Mouse (Mus musculus): ENCODE data around the gene 5730480H06Rik.

5730480H06Rik gene

GRCm38 (mm10) chr5:48327652-48328051, at the start of gene 5730480H06Rik:
Gene 5730480H06Rik (plus strand): TSS chr5:48327952.
- no peak for DNase-seq (ENCODE audit: low spot score in 2 of 2)

- DNase-seq (ENCODE audit: low spot score in 2 of 2), result no peak
Observed at GRCm38 (mm10) chr5:48301186-48301585, 26.6 kb upstream of the 5730480H06Rik start.

DNA sequence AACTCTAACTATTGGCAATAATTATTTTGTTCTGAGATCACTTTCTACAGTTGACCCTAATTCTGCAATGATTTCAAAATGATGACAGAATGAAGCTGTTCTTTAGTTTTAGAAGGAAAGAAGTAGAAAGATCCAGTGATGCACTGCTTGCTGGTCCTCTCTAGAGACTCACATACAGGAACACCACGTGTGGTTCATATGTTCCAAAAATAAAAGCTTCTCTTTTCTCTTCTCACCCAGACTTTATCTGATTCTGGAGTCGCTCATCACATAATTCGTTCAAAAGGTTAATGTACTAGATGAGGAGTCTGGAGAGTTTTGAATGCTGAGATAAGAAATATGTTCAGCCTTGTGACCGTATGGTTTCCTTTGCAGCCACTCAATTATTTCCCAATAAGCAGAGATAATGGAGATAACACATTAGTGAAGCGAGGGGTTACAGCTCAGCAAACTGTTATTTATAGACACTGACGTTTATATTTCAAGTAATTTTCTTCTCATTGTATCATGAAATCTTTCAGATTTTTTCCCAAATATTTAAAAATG, 12.6 kb upstream of the 5730480H06Rik start:
- no peak for DNase-seq (ENCODE audit: low spot score in 2 of 2)

- DNase-seq (ENCODE audit: low spot score in 2 of 2), result no peak
Observed at GRCm38 (mm10) chr5:48320597-48320996, 7.2 kb upstream of the 5730480H06Rik start.

- DNase-seq (ENCODE audit: low spot score in 2 of 2), result no peak
Observed at GRCm38 (mm10) chr5:48326221-48326620, 1.5 kb upstream of the 5730480H06Rik start.

DNA sequence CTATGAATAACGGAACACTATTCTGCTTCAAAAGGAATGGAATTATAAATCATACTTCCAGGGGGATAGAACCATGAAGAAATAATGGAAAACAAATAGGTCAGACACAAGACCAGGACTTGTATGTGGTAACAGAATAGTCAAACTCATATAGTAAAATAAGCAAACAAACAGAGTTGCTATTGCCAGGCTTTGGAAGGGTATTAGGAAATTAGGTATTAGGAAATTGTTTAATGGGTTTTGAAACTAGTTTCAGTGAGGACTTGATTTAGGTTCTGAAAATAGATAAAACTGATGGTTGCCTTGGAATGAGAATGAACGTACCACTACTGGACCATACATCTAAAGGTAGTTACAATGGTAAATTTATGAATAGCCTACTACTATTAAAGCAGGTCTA, 2.0 kb downstream of the 5730480H06Rik start:
- no peak for DNase-seq (ENCODE audit: low spot score in 2 of 2)

DNA sequence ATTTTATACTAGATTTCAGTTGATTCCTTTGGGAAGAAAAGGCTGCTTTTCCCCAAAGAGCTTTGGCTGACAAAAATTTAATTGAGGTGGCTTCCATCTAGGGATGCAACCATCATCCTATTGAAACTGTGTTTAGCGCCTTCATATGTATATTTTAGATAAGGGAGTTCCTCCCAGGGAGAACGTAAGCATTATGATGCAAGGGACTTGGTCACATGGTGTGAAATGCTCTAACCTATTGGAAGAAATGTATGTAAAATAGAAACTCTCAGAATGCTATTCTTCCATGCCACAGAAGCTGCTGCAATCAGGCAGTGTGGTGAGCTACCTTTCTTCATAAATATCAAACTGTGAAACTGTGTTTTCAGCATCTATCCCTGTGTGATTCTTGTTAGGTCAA, 3.1 kb downstream of the 5730480H06Rik start:
- no peak for DNase-seq (ENCODE audit: low spot score in 2 of 2)

GRCm38 (mm10) chr5:48331441-48331840, 3.7 kb downstream of the 5730480H06Rik start:
- no peak for DNase-seq (ENCODE audit: low spot score in 2 of 2)

DNA sequence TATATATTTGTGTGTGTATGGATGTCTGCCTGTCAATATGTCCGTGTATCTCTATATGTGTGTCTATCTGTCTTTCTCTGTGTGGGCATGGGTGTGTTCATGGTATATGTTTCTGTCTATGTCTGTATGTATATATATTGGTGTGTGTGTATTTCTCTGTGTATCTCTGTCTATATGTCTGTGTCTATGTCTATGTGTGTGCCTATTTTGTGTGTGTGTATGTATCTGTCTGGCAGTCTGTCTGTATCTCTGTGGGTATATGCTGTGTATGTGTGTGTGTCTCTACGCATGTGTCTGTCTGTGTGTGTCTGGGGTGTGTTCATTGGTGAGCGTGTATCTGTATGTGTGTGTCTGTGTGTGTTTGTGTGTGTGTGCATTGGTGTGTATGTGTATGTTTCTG, 5.7 kb downstream of the 5730480H06Rik start:
- no peak for DNase-seq (ENCODE audit: low spot score in 2 of 2)

DNA sequence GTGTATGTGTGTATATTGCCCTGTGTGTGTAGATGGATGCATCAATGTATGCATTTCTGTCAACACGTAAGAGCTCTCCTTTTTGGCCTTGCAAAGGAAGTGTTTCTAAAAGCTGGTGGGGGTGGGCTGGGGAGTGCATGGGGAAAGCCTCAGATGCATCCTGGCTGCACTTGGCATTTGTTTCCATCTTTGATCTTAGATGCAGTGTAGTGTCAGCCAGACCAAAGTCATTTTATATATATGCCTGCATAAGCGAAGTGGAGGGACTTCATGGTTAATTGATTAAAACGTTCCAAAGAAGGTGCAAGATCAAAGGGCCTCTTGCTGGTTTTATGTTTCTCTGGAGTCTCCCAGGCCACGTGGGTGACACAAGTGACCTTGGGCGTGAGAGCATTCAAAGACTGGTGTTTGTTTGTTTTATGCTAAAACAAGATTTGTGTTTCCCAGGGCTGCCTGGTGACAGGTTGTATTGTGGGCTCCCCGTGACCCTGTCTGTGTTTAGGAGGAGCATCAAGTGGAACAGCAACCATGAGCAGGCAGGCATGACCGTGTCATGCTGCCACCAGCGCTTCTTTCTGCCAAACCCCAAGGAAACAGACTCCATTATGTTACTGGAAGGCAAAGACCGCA, 6.2 kb downstream of the 5730480H06Rik start:
- DNase-seq (ENCODE audit: low spot score in 2 of 2), result no peak

- DNase-seq (ENCODE audit: low spot score in 2 of 2), result no peak
Observed at GRCm38 (mm10) chr5:48340808-48341433, 13.2 kb downstream of the 5730480H06Rik start.

GRCm38 (mm10) chr5:48345095-48345982, 17.6 kb downstream of the 5730480H06Rik start:
- DNase-seq (ENCODE audit: low spot score in 2 of 2), result no peak

DNA sequence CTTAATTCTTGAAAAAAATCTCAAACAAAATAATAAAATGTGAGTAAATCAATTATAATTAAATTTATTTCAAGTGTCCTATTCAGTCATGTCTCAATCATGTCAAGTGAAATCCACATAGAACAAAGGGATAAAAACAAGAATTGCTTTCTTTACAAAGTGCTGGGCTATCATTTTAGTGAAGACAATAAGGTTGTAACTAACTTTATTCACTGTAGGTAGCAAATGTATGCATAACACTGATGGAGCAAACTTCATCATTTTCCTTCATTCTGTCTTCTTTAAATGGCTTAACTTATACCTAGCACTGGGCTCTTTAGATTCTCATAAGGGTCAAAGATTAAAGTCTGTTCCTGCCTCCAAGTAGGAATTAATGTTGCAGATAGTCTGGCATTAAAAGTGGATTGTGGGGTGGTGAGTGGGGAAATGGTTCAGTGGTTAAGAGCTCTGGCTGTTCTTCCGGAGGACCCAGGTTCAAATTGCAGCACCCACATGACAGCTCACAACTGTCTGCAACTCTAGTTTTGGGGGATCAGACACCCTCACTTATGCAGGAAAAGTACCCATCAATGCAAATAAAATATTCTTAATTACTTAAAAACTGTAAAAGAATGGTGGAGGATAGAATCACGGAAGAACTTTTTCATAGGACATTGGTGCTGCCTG, 18.4 kb downstream of the 5730480H06Rik start:
- no peak for DNase-seq (ENCODE audit: low spot score in 2 of 2)

DNA sequence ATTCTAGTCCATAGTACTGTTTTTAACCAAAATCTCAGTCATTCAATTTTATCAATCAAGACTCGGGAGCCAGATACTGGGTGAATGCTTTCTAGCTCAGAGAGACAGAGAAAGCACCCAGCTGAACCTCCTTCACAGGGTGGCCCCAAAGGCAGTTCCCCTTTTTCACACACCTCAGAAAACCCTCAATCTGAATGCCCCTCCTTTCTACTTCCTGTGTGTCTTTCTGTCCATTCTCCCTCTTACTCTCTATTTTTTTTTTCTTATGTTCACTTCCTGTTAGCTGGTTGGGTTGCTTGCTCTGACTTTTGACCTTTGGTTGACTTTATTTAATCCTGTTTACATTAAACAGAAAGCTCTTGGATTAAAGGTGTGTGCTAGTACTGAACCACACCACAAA, 21.6 kb downstream of the 5730480H06Rik start:
- DNase-seq (ENCODE audit: low spot score in 2 of 2), result no peak

DNA sequence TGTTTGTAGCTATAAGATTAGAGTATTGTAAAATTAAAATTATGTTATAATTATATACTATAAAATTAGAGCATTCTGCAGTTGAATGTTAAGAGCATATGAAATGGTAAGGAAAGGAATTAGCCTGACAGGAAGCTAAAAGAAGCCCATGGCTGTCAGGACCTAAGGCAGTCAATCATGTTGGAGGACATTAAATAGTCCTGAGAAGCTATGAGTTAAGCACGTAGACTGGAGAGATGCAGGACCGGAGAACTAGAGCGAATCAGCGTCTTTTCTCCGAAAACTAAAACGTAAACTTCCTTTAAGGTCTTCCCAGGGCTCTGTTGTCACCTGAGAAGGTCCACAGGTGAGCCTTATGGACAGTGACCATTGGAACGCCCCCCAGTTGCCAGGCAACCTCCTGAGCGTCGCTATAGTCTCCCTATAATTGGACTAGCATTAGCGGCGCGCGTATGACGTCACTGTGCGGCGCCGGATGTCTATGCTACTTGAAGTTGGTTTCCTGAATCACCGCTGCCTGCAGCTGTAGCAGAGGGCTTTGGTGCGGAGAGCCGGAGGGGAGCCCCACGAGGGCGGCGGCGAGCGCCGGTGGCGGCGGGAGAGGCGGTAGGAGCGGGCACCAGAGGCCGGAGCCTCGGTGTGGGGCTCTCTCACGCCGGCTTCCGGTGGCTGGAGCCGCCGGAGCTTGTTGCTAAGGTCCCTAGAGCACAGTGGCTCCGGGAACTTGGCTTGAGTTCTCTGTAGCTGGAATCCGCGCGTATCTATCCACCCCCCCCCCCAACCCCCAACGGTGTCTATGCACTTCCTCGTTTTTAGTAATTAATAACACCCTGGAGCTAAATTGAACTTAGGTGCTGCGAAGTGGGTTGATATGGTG, 44.4 kb downstream of the 5730480H06Rik start:
- peak; percentile 87 to 93 for DNase-seq (ENCODE audit: low spot score in 2 of 2)

- no peak for DNase-seq (ENCODE audit: low spot score in 2 of 2)
Observed at GRCm38 (mm10) chr5:48402497-48402896, 74.7 kb downstream of the 5730480H06Rik start.

DNA sequence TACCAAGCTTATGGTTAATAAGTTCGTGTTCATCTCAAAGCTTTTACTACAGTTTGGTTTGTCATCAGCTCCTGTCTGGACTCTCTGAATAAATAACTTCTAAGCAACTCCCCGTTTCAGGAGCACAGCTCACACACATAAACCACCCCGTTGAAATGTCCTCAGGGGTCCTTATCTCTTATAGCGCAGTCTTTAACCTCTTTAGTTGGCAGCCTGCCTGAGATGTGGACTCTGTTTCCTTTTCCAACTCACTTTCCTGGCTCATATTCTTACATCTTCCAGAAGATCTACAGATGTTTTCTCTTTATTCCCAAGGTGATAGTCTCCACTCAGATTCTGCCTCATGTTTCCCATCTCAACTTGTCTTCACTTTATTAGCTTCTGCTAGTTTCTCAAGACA, 80.5 kb downstream of the 5730480H06Rik start:
- no peak for DNase-seq (ENCODE audit: low spot score in 2 of 2)

DNA sequence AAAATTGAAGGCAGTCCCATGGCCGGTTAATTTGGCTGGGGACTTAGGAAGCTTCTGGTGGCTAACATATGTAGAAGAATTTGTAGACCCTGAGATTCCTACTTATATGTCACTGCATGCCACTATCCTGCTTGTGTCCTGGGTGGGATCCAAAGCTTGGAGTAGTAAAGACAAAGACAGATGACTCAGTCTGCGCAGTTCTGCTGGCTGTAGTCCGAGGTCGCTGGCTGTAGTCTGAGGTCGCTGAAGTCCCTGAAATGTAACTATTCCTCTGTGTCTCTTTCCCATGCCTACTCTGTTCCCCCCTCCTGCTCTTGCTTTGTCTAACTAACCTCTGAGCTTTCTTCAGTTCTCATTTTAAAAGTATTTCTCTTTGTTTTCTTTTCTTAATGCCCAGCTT, 82.6 kb downstream of the 5730480H06Rik start:
- DNase-seq (ENCODE audit: low spot score in 2 of 2), result no peak

- no peak for DNase-seq (ENCODE audit: low spot score in 2 of 2)
Observed at GRCm38 (mm10) chr5:48411462-48411861, 83.7 kb downstream of the 5730480H06Rik start.

- no peak for DNase-seq (ENCODE audit: low spot score in 2 of 2)
Observed at GRCm38 (mm10) chr5:48412261-48412660, 84.5 kb downstream of the 5730480H06Rik start.

DNA sequence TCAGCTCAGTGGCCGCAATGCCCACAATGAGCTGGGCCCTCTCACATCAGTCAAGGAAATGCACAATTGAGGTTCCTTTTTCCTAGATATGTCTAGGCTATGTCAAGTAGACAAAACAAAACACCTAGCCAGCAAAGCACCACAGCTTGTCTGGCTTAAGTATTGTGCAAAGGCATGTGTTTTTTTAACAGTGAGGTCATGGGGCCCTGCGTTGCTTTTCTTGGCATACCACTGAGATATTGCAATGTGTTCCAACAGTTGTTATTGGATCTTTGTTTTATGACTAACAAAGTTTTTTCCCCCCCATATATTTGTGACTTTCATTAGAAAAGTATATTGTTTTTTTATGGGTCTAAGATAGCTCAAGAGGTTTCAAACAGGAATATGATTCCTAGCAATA, 92.0 kb downstream of the 5730480H06Rik start:
- no peak for DNase-seq (ENCODE audit: low spot score in 2 of 2)

All from urinary bladder, adult 18-20 months (tissue).